9 mouse cellular contexts compared by ENCODE assay signal in genomic region chr5:141754278-141754677, GRCm38 (mm10).
DNase-seq lines count a peak whose midpoint lies in the region; ATAC-seq lines count a peak whose summit lies in the region.
"Had no signal": no experiment of that assay in that cellular context is flagged by ENCODE, and none has a peak within 500 bp of the region (broad histone marks: within the 10 kb centered on the region; RNA-seq: fewer than 3 reads in every experiment).

No protein-coding gene starts in this region.

- no peak overlapping the region for H3K4me2 ChIP-seq in hindbrain, embryonic 12.5 days (replicated peaks)

- H3K9ac ChIP-seq in hindbrain, embryonic 12.5 days = no peak overlapping the region

- intact Hi-C loops in left cerebral cortex, postnatal 25 days (cut with DNase I) = no loop called here

- no peaks in the 10 kb centered on the region for H3K36me3 ChIP-seq in hindbrain, embryonic 12.5 days

- no peaks in the 10 kb centered on the region for H3K9me3 ChIP-seq in hindbrain, embryonic 12.5 days (replicated peaks)

- H3K4me3 ChIP-seq in hindbrain, embryonic 12.5 days = no peak overlapping the region

- no peaks in the 10 kb centered on the region for H3K27me3 ChIP-seq in hindbrain, embryonic 12.5 days

- H3K27ac ChIP-seq in hindbrain, embryonic 12.5 days = no peak overlapping the region

- WGBS in hindbrain, embryonic 12.5 days = 33% methylated on average over 7 of the region's 7 CpGs

- DNase-seq in cerebellum, postnatal 14 days = peak; percentile 20 to 31
- DNase-seq in cerebellum, postnatal 25 days = no peak
- DNase-seq in Muller cell, postnatal 12 days (ENCODE audit: inconsistent ontology term) = peak; percentile 9
- peak; percentile 51 to 78 for DNase-seq in left cerebral cortex, postnatal 25 days (ENCODE audit: low spot score in 2 of 2)
- DNase-seq in gastrocnemius, adult 8-10 months (ENCODE audit: low spot score in 2 of 2) = no peak
- no peak for DNase-seq in urinary bladder, postnatal 4 days (ENCODE audit: low spot score in 2 of 2)
- DNase-seq: kidney, postnatal 14 days had no signal

- ATAC-seq in hindbrain, embryonic 12.5 days (ENCODE audit: low FRiP score) = peak; percentile 85
- ATAC-seq in erythroblast, adult 5-6 weeks (replicated peaks; ENCODE audit: low FRiP score, poor library complexity, severe bottlenecking) = no peak

- peaks cover 11% of the 10 kb centered on the region for H3K4me1 ChIP-seq in hindbrain, embryonic 12.5 days

Comparison
In these comparisons a context has a peak if more than half of its experiments do, and no peak if none do; other contexts are left out.
1. DNase-seq: peak in cerebellum, postnatal 14 days (2 of 2), Muller cell, postnatal 12 days (single experiment) and left cerebral cortex, postnatal 25 days (2 of 2); none in cerebellum, postnatal 25 days (0 of 2), gastrocnemius, adult 8-10 months (0 of 2) and urinary bladder, postnatal 4 days (0 of 2).